ENCODE assay signal across 11 mouse cellular contexts in the genomic region with DNA sequence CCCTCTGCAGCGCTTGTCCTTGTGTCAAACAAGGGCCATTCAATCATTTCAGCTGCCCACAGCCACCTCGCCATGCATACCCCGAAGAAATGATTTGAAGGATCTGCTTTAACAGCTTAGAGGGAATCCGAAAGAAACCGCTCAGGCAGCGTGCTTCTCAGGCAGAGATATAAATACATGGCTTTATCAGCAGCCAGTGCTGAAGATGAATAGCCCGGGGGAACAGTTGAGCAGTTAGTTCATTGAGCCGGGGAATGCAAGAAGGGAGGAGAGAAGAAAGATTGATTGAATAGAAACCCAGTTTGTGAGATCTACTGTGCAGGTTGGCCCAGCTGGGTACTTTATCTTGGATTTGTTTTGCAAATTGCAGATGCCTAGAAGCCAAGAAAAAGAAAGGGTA. TPM values are rescaled to one million over a fixed set of nuclear protein-coding genes. Genes with fewer than 3 reads are reported as not detected.
DNase-seq lines count a peak whose midpoint lies in the region; ATAC-seq lines count a peak whose summit lies in the region.
"Had no signal": no experiment of that assay in that cellular context is flagged by ENCODE, and none has a peak within 500 bp of the region (broad histone marks: within the 10 kb centered on the region; RNA-seq: fewer than 3 reads in every experiment).

No protein-coding gene starts in this region.

- H3K4me3 ChIP-seq in heart, embryonic 11.5 days (ENCODE audit: low read depth, low read length) = no peak overlapping the region
- no peak overlapping the region for H3K4me3 ChIP-seq in hindbrain, embryonic 14.5 days (replicated peaks; ENCODE audit: low read length)
- H3K4me3 ChIP-seq in neural tube, embryonic 15.5 days (replicated peaks) = no peak overlapping the region

- H3K27ac ChIP-seq in heart, embryonic 11.5 days (ENCODE audit: low read depth, low read length) = no peak overlapping the region
- peak overlapping the region; percentile 67 for H3K27ac ChIP-seq in hindbrain, embryonic 14.5 days
- H3K27ac ChIP-seq in neural tube, embryonic 15.5 days (replicated peaks) = peak overlapping the region; percentile 52; the same call in 1 of the 2 replicates

- H3K9me3 ChIP-seq in heart, embryonic 11.5 days (replicated peaks; ENCODE audit: control insufficient read depth, low read length) = no peaks in the 10 kb centered on the region
- no peaks in the 10 kb centered on the region for H3K9me3 ChIP-seq in hindbrain, embryonic 14.5 days (ENCODE audit: control insufficient read depth, low read length)
- H3K9me3 ChIP-seq in neural tube, embryonic 15.5 days (replicated peaks) = no peaks in the 10 kb centered on the region

- no peaks in the 10 kb centered on the region for H3K36me3 ChIP-seq in heart, embryonic 11.5 days (ENCODE audit: control insufficient read depth, insufficient read depth, low read length)
- H3K36me3 ChIP-seq in hindbrain, embryonic 14.5 days (replicated peaks; ENCODE audit: control insufficient read depth, insufficient read depth) = no peaks in the 10 kb centered on the region
- no peaks in the 10 kb centered on the region for H3K36me3 ChIP-seq in neural tube, embryonic 15.5 days

- DNase-seq in heart, adult 18-20 months = no peak
- DNase-seq in retina, postnatal 1 day = peak; percentile 49
- DNase-seq in retina, embryonic 14.5 days (ENCODE audit: low spot score) = no peak
- peak; percentile 55 for DNase-seq in hindbrain, embryonic 14.5 days (ENCODE audit: low spot score)
- DNase-seq in thymus, postnatal 10 days (ENCODE audit: low spot score in 2 of 2) = no peak
- DNase-seq in cerebellum, postnatal 10 days = no peak
- DNase-seq: kidney, postnatal 4 days; thymus, adult 18-20 months had no signal

- ATAC-seq in heart, embryonic 11.5 days (replicated peaks; ENCODE audit: insufficient number of reproducible peaks, low FRiP score, low TSS enrichment) = no peak
- peak; percentile 73; the same call in 1 of the 2 replicates for ATAC-seq in hindbrain, embryonic 14.5 days (ENCODE audit: low FRiP score)
- peak; percentile 74; the same call in 1 of the 2 replicates for ATAC-seq in neural tube, embryonic 15.5 days (ENCODE audit: low FRiP score)
- ATAC-seq: CD4-positive, CD25-positive, alpha-beta regulatory T cell, adult 4 months had no signal

- H3K9ac ChIP-seq in heart, embryonic 11.5 days (ENCODE audit: low read depth, low read length) = peak overlapping the region; percentile 49; the same call in 1 of the 2 replicates
- no peak overlapping the region for H3K9ac ChIP-seq in hindbrain, embryonic 14.5 days
- H3K9ac ChIP-seq in neural tube, embryonic 15.5 days (replicated peaks) = no peak overlapping the region

- no peaks in the 10 kb centered on the region for H3K27me3 ChIP-seq in heart, embryonic 11.5 days (ENCODE audit: control insufficient read depth, insufficient read depth, low read length)
- H3K27me3 ChIP-seq in hindbrain, embryonic 14.5 days (ENCODE audit: control insufficient read depth, insufficient read depth, low read length) = no peaks in the 10 kb centered on the region
- no peaks in the 10 kb centered on the region for H3K27me3 ChIP-seq in neural tube, embryonic 15.5 days (replicated peaks)

- H3K4me2 ChIP-seq in heart, embryonic 11.5 days = peak overlapping the region; percentile 56
- H3K4me2 ChIP-seq in hindbrain, embryonic 14.5 days (replicated peaks) = peak overlapping the region; percentile 37
- peak overlapping the region; percentile 25 for H3K4me2 ChIP-seq in neural tube, embryonic 15.5 days

- H3K4me1 ChIP-seq in heart, embryonic 11.5 days (ENCODE audit: control insufficient read depth, insufficient read depth, low read length) = peaks cover 38% of the 10 kb centered on the region
- H3K4me1 ChIP-seq in hindbrain, embryonic 14.5 days (replicated peaks; ENCODE audit: control insufficient read depth, insufficient read depth, low read length) = peaks cover 21% of the 10 kb centered on the region
- H3K4me1 ChIP-seq in neural tube, embryonic 15.5 days = peaks cover 23% of the 10 kb centered on the region

- WGBS in heart, embryonic 11.5 days (ENCODE audit: insufficient replicate concordance) = 24% methylated on average over 8 of the region's 8 CpGs
- WGBS in hindbrain, embryonic 14.5 days = 12% methylated on average over 8 of the region's 8 CpGs
- WGBS in neural tube, embryonic 15.5 days = 14% methylated on average over 8 of the region's 8 CpGs

RNA-seq across cellular contexts. Expression of gene Mtmr2, which starts 57.9 kb away (rescaled TPM):
- 56.0 and 60.4 TPM in 2 replicates for polyA plus RNA-seq in heart, embryonic 11.5 days (2014; fragmentation: Nextera tagmentation; extraction: Ambion mirVana)
- total RNA-seq in heart, adult 18-20 months (2021) = 10 to 100 TPM; 18.5 to 20.0 TPM
- polyA plus RNA-seq in hindbrain, embryonic 14.5 days (2014; fragmentation: Nextera tagmentation; extraction: Ambion mirVana) = 51.0 and 54.4 TPM in 2 replicates
- polyA plus RNA-seq in neural tube, embryonic 15.5 days (2015; fragmentation: Nextera tagmentation; extraction: Ambion mirVana) = 49.8 and 53.2 TPM in 2 replicates

Comparison
In these comparisons a context has a peak if more than half of its experiments do, and no peak if none do; other contexts are left out.
1. DNase-seq: peak in retina, postnatal 1 day (single experiment) and hindbrain, embryonic 14.5 days (single experiment); none in heart, adult 18-20 months (0 of 2), retina, embryonic 14.5 days (single experiment), thymus, postnatal 10 days (0 of 2) and cerebellum, postnatal 10 days (0 of 2).
2. Peak in every context shown above with its lines, with median percentiles within 50 percentile points of each other: H3K4me2 ChIP-seq.